Mouse (Mus musculus) NIH3T3 (cell line): ENCODE results near the gene Itm2b.

Experiments
- DNase-seq: peaks from one replicate; pipeline ENCODE4 v3.0.0-alpha.2; 2012; ENCODE audit warnings: low read depth

Gene Itm2b

DNA sequence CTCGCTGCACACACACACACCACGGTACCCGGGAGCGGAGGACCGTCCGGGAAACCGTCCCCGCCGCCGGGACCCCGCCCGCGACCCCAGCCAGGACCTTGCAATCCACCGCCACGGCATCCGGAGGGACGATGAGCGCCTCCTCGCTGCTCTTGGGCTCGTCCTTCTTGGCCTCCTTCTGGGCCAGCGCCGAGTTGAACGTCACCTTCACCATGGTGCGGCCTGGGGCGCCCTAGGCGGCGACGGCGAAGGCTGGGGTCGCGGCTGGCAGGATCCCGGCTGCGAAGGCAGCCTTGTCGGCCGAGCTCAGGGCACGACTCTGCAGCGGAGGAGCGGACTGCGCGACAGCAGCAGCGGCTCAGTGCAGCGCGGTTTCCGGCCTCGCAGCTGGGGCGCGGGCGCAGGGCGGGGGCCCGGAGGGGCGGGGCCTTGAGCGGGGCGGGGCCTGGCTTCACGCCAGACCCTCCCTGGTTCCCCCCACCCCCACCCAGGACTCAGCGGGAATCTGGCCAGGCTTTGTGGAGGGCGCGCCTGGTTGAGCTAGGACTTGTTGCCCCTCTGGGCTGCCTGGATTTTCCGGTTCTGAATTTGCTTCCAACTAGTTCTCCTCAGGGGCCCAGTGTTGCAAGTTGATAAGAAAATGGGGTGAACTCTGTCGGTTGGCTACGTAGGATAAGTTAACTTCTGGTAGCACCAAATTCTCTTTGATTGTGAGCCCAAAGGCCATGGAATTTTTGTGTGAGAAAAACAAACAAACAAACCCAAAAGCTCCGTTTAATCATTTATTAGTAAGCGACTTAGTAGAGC, at the start of gene Itm2b:
Gene Itm2b, minus strand, starts transcription at position 377 of the 807 bp plus-strand sequence.
- DNase-seq: peak; percentile 90

DNA sequence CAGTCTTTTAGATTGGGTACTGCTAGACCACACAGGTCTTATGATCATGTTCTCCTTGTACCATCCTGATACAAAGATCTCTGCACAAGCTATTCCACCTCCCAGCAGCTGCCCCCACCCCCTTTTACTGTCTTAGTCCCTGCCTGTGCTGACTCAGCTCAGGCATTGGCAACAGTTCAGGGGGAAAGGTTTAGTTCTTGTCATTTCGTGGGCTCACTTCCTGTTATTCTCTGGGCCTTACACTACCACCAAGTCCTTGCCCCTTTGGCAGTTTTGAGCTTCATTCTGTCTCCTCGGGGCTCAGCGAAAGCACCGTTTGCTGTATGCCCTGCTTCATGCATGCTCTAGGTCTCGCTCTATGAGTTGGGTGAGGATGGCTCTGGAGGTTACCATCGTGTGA, 48.4 kb upstream of the Itm2b start:
- peak; percentile 72 for DNase-seq

- DNase-seq: no peak
Observed at GRCm38 (mm10) chr14:73430571-73430970, 45.5 kb upstream of the Itm2b start.

GRCm38 (mm10) chr14:73425571-73426041, 40.5 kb upstream of the Itm2b start:
- no peak for DNase-seq

DNA sequence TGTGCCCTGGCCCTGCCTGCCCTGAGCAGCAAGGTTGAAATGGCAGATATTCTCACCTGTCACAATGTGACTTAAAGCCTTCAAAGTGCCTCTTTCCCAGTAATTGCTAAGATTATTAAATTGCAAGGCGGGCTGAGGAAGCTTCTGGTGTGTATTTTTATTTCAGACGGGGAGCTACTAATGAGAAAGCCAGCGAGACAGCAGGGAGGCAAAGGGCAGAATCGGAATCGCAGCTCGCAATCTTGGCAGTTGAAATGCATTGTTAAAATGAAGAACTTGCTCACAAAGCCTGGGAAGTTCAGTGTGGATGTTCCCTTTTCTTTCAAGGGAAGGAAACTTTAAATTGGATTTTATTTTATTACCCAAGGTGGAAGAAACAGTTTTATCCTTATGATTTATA, 39.9 kb upstream of the Itm2b start:
- no peak for DNase-seq

DNA sequence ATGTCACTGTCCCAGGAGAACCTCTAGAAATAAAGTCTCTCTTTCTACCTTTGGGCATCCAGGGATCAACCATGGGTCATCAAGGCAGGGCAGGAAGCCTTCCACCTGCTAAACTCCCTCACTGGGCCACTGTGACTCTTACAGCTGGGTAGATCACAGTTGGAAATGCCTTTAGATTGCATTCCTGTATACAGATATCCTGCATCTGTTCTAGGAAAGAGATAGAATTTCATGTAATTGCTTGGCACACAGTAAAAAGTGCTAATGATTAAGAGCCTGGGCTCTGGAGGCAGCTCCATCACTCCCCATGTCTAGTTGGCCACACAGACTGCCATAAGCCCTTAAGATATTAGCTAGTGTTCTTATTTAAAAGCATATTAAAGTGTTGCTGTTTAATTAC, 38.5 kb upstream of the Itm2b start:
- no peak for DNase-seq

GRCm38 (mm10) chr14:73422621-73423020, 37.5 kb upstream of the Itm2b start:
- no peak for DNase-seq

DNA sequence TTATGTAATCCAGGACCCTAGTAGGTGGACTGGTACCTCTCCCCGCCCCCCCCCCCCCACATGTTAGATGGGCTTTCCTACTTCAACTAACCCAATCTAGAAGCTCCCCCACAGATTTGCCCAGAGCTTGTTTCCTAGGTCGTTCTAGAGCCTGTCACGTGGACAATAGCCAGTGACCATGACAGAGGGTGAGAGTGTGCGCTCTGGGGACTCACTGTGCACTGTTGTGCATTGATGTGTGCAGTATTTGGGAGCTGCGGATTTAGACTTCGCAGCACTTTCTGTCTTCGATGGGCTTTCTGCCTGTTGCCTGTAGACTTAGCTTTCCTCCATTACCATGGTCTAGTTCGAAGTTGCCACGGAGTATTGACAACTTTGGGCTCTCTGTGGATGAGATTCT, 36.5 kb upstream of the Itm2b start:
- no peak for DNase-seq

- DNase-seq: no peak
Observed at GRCm38 (mm10) chr14:73420138-73420745, 35.2 kb upstream of the Itm2b start.

DNA sequence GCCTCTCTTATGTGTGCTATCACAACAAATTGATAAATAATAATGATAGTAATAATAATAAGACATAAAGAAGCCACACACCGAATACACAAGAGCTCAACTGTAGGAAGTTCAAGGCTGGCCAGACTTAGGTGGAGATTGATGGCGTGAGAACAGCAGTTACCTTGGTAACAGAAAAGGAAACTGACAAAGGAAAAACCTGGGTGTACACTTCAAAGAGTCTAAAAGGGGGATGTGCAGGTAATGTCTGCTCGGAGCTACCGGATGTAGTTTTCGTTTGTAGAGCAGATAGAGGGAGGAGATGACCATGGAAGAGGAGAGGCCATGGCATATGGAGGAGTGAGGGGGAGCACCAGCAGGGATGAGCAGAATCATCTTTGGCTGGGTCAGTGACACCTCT, 31.4 kb upstream of the Itm2b start:
- DNase-seq: no peak

- peak; percentile 85 for DNase-seq
Observed at GRCm38 (mm10) chr14:73415376-73416035, 30.4 kb upstream of the Itm2b start.

DNA sequence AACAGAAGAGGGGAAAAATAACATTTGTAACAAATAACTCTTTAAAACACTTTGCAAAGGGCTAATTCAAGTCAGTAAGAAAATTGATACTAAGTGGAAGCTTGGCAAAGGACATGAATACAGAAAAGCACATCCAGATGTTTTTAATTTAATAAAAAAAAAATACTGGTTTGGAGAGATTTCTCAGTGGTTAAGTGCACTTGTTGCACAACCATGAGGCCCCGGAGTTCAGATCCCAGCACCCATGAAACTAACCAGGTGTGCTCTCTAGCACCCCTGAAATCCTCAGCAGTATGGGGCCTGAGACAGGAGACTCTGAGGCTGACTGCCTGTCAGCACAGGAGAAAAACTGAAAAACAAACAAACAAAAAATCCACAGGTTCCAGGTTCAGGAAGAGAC, 26.6 kb upstream of the Itm2b start:
- DNase-seq: peak; percentile 73

DNA sequence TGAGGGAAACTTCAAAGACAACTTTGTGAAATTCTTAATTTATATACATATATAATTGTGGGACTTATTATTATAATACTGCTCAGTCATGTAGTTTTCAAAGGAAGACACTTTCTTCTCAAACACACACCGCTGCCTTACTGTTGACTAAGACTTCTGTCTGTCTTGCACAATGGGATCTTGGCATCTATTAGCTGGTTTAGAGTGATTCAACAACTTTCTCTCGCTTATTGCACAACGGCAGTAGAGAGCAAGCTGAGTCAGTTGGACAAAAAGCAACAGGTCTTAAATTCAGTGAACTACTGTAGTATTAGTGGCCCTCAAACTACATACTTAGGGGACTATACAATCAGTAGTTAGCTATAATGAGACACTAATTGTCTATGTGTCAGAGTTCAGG, 25.0 kb upstream of the Itm2b start:
- DNase-seq: peak; percentile 91

DNA sequence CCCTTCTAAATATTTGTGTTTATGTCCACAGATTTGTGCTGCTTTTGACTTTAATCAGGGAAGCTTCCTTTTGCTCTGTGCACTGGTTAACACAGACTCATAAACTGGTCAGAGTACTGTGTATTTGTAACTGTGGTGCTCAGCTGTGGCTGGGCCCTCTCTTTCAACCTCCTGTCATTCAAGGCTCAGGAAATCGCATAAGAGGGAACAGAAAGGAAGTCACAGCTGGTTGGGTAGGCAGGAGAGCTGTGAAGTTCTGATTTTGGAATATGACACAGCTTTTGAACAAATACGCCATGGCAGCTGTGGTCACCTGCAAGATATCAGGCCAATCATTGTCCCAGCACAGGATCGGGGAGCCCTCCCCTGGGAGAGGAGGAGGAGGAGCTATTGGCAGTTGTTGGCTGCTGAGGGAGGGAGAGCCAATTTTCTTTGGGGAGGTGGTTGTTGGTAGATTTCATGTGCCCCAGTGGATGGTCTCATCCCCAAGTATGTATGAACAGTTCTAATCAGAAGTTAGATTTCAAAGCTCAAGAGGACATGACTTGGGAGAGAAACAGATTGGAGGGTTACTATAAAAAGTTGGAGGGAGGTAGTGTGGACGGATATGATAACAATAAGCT, 23.2 kb upstream of the Itm2b start:
- no peak for DNase-seq

- DNase-seq: no peak
Observed at GRCm38 (mm10) chr14:73404016-73404415, 18.9 kb upstream of the Itm2b start.

GRCm38 (mm10) chr14:73403351-73403750, 18.3 kb upstream of the Itm2b start:
- DNase-seq: no peak

DNA sequence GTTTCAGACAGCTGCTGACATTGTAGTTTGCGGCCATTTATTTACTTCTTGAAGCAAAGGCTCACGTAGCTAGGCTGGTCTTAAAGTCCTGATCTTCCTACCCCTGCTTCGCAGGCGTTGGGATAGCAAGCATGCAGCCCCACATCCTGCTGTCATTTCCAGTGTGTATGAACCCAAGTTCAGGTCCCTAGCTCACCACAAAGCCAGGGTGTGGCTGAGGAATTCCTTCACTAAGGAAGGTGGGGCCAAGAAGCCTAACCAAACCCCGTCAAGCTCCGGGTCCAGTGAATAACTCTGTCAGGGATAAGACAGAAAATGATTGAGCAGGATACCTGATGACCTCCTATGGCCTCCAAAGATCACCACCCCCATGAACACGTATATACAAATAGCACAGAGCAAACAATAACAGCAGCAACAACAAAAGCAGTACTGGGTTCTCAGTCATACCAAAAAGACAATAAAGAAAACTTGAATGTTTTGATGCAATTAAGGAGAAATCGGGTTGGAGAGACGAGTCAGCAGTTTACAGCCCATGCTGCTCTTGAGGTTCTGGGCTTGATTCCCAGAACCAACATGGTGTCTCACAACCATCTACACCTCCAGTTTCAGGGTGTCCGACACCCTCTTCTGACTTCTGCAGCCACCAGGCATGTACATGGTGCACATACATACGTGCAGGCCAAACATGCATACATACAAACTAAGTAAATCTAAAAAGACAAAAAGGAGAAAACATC, 17.4 kb upstream of the Itm2b start:
- DNase-seq: peak; percentile 43

DNA sequence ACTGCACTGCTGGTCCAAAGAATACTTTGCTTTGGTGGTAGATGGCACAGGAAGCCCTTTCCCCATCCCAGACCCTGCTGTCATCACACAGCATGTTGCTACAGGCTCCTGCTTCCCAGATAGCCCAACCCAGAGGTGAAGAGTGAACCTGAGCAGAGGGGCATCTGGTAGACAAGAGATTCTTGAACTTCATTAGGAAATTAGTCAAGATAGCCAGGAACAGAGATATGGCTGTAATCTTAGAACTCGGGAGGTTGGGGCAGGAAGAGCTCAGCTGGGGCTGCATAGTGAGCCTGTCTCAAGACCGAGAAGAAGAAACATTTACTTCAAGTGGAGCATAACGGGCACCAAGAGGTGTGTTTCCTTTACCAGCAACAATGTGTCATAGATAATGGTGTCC, 16.3 kb upstream of the Itm2b start:
- DNase-seq: no peak

DNA sequence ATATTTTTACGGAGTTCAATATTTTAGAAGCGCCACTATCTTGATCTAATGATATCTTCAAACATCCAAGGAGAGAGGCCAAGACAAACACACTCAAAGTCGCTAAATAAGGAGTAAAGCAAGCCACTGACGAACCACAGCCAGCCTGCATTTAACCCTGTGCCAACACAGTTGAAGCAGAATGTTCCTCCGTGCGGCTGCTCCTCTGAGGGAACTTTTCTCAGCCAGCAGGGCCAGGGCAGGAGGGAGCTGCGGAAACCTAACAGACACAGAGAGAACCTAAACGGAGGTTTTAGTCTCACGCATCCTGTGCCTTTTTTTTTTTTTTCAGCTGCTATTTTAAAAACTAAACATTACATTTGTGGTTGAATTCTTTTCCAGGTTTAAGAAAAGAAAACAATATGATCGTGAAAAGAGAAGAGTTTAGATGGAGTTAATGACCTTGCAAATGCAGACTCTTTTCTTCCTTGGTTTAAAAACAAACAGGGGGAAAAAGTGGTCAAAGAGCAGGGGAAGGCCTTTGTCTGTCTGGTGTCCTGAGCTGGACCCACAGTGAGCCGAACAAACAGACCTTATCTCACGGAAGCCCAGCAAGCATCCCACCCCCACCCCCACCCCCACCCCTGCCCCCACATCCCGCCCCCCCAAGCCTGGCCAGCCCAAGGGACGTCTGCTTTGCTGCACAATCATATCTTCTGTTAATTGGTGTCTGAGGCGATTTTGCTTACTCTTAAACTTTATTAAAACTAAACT, 15.0 kb upstream of the Itm2b start:
- no peak for DNase-seq

- no peak for DNase-seq
Observed at GRCm38 (mm10) chr14:73398367-73398996, 13.4 kb upstream of the Itm2b start.

GRCm38 (mm10) chr14:73395750-73396149, 10.7 kb upstream of the Itm2b start:
- DNase-seq: no peak
